Mouse (Mus musculus): ENCODE data around the gene A730049H05Rik.

The A730049H05Rik gene

GRCm38 (mm10) chr6:92878771-92879170 lies 62.5 kb downstream of the A730049H05Rik start:
- no peak for DNase-seq (ENCODE audit: low read depth, low spot score)

GRCm38 (mm10) chr6:92879700-92880265 lies 63.5 kb downstream of the A730049H05Rik start:
- DNase-seq (ENCODE audit: low read depth, low spot score) = no peak

- DNase-seq (ENCODE audit: low read depth, low spot score) = no peak
Measured at GRCm38 (mm10) chr6:92882446-92882845, 66.2 kb downstream of the A730049H05Rik start.

- no peak for DNase-seq (ENCODE audit: low read depth, low spot score)
Measured at GRCm38 (mm10) chr6:92883131-92883900, 67.0 kb downstream of the A730049H05Rik start.

GRCm38 (mm10) chr6:92891535-92891934 lies 75.3 kb downstream of the A730049H05Rik start:
- no peak for DNase-seq (ENCODE audit: low read depth, low spot score)

Data from CD4-positive helper T cell, adult 2 months (primary cell).